Mouse (Mus musculus): ENCODE results near the gene Mesp1.

The Mesp1 gene

DNA sequence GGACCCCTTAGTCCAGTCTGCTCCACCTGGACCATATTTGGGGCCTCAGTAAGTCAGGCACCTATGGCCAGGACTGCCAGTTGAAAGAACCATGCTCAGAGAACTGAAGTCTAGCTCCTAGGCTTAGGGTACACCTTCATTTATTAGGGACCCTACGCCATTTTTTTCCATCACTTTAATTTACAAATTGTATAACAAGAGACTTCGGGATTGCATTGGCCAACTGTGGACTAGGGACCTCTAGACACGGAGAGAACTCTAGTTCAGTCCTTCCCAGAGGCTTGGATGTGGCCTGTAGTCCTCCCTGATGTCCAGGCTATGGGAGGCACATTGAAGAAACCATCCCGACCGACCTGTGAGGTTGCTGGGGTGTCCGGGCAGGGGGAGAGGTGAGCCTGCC is at the start of gene Mesp1:
Gene Mesp1 (minus strand): TSS at position 101 of the 400 bp plus-strand sequence.
- DNase-seq (ENCODE audit: low spot score), result no peak

- no peak for DNase-seq (ENCODE audit: low spot score)
Measured at GRCm38 (mm10) chr7:79842163-79842562, 48.6 kb upstream of the Mesp1 start.

DNA sequence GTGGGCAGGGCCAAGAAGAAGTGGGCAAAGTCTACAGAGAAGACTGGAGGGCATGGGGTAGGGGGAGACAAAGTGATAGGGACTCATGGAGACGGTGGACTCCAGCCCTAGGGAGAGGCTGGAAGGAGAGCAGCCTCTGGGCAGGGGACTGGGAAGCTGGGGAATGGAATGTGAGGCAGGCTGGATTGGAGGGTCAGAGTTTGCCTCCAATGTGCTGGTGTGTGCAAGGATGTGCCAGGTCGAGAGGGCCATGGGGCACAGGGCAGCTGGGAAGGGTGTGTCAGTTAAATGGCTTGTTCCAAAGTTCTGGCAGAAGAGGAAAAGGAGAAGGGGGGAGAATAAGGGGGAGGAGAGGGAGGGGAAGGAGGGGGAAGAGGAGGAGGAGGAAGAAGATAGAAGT is 43.7 kb upstream of the Mesp1 start:
- DNase-seq (ENCODE audit: low spot score), result no peak

DNA sequence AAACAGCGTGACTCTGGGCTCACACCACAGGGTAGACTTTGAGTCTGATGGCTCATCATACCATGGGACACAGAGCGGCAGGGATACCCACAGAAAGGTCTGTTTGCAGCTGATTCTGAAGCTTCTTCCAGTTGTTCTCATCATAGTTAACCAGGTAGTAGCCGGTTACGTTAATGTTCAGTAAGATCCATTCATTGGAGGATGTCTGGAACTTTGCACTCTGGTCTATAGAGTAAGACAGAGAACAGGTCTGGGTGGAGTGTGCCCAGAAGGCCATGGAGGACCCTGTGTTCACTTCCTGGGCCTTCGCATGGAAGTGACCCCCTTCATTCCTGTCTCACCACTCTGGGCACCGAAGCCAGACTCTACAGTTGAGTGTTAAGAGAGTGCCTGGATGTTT is 41.6 kb upstream of the Mesp1 start:
- DNase-seq (ENCODE audit: low spot score), result no peak

- DNase-seq (ENCODE audit: low spot score), result no peak
Measured at GRCm38 (mm10) chr7:79832980-79833379, 39.4 kb upstream of the Mesp1 start.

DNA sequence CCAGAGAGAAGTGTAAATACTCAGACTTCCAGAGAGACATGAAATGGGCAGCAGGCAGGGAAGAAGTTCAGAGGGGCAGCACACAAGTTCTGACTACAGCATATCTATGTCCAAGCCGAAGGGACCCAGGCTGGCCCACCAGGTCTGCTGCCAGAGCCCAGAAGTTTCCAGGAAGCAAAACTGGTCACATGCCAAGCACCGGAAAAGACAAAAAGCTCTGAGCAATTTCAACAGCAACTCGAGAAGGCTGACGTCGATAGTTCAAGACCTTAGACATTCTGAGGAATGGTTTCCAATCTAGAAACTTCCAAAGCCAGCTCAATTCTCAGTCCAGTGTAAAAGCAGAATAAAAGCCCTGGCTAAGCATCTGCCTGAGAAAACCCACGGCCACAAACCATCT is 38.0 kb upstream of the Mesp1 start:
- DNase-seq (ENCODE audit: low spot score), result no peak

DNA sequence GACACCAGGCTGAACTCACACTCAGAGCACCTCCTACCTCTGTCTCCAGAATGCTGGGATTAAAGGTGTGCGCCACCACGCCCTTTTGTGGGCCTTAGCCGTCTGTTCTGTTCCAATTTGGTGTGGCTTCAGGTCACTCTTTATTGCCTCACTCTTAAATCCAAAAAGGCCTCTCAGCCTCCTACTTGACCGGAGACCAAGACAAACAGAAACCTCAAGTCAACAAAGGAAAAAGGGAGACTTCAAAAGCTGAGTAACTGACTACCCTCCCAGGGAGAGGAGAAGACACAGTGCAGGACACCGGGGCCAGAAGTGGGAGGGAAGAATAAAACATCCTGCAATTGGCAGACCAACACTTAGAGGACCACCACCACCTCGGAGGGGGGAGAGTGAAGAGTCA is 37.6 kb upstream of the Mesp1 start:
- no peak for DNase-seq (ENCODE audit: low spot score)

GRCm38 (mm10) chr7:79828341-79828740 is 34.8 kb upstream of the Mesp1 start:
- DNase-seq (ENCODE audit: low spot score), result no peak

DNA sequence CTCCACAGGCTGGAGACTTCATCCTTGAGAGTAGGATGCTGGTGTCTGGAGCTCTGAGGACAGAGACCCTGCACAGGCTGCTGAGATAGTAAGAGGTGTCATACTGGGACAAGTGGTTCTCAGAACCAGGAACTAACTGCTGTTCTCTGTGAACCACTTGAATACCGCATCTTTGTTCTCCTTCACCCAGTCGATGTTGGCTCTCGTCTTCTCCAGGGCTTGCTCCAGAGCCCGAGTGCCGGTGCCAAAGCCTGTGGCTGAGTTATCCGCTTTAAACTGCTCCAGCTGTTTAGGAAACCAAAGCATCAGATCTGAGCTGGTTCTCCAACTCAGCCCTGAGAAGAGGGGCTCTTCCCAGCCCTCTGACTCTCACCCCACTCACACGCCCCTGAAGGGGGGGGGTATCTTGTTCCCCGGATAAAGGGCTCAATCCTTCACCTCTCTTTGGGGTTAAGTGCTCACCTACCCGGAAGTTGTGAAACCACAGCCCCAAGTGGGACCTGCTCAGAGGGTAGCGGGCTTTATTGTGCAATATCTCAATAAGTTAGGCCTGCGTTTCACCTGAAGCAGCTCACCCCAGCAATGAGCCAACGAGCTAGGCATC is 28.6 kb upstream of the Mesp1 start:
- no peak for DNase-seq (ENCODE audit: low spot score)

DNA sequence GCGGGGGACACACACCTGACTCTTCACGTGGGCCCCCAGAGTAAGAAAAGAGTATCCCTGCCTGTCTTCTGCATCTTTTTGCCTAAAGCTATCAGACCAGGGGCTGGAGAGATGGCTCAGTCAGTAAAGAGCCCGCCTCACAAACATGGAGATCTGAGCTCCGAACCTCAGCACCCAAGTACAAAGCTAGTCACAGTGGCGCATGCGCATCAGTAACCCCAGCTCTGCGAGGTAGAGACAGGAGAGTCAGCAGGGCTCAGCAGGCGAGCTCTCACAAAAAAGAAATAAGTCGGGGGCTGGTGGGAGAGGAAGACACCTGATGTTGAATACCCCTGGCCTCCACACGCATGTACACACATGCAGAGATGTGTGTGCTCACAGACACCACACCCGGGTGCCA is 26.4 kb upstream of the Mesp1 start:
- no peak for DNase-seq (ENCODE audit: low spot score)

DNA sequence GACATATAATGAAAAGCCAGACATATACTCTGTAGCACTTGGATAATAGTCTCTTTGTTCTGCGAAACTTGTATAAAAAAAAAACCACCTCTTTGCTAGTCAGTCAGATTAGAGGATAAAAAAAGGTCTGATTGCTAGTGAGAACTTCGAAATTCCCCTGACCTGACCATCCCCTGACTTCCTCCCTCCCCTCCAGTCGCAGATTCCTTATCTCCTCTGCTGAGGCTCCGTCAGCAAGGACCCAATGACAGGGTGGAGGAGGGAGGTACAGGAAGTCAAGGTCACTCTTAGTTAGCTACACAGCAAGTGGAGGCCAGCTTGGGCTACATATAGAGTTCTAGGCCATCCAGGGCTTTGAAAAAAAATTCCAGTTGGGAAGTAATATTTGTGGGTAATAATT is 25.9 kb upstream of the Mesp1 start:
- DNase-seq (ENCODE audit: low spot score), result peak; percentile 35

DNA sequence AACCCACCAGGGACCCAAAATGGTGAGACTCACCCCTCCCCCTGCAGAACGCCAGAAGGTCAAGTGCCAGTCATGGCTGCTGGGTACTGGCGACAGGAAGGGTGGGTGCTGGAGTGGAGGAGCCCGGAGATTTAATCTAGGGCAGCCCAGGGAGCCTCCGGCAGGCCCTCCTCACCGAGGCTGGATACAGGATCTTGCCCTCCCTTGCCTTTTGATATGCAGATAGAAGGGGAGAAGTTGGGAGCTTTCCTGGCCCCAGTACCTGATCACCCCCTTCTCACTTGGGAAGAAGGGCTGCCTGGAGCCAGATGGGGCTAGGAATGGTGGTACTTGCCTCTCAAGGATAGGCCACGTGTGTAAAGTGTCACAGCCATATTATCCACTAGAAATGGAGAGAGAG is 24.7 kb upstream of the Mesp1 start:
- DNase-seq (ENCODE audit: low spot score), result no peak

- no peak for DNase-seq (ENCODE audit: low spot score)
Measured at GRCm38 (mm10) chr7:79813409-79813808, 19.8 kb upstream of the Mesp1 start.

DNA sequence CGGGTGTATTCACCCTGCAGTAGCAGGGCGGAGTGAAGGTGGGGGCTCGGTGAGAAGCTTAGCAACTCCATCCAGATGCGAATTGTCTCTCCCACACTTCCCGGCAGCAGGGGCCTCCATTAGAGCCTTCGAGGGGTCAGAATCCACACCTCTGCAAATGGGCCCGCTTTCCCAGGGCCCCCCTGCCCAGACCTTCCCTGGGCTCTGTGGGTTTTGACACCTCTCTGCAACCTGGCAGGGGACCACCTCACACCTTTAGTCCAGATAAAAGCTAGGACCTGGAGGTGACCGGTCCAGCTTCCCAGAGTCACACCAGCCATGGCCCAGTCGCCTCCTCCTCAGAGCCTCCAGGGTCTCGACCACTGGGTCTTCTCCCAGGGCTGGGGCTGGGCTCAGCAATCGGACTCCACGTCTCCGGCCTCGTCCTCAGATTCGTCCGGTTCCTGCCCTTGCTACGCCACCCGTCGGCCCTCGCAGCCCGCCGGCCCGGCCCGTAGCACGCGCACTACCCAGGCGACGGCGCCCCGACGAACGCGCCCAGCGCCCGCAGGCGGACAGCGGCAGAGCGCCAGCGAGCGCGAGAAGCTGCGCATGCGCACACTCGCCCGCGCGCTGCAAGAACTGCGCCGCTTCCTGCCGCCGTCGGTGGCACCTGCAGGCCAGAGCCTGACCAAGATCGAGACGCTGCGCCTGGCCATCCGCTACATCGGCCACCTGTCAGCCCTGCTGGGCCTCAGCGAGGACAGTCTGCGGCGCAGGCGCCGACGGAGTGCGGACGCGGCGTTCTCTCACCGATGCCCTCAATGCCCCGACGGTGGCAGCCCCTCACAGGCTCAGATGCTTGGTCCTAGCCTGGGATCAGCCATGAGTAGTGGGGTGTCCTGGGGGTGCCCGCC is 17.3 kb upstream of the Mesp1 start, which contains the start of gene Mesp2:
Gene Mesp2 (plus strand): TSS at position 117 of the 896 bp plus-strand sequence.
- peak; percentile 84 for DNase-seq (ENCODE audit: low spot score)

- no peak for DNase-seq (ENCODE audit: low spot score)
Measured at GRCm38 (mm10) chr7:79808561-79808960, 15.0 kb upstream of the Mesp1 start.

DNA sequence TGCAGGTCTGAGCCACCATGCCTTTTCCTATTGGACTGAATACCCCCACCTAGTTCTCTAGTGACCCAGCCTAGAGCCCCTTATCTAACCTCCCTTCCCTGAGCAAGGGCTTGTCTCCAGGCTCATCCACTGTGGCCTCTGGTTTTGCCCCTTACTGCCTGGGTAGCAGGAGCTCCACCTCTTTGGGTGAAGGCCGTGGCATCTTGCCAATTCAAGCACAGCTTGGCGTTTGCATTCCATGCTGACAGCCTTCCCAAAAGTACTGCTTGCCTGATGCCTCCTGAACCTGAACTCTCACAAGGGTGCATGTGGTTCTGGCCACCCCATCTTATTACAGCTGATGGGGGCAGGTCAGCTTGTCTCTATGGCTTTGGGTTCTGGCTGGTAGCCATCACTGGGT is 10.3 kb upstream of the Mesp1 start:
- no peak for DNase-seq (ENCODE audit: low spot score)

- no peak for DNase-seq (ENCODE audit: low spot score)
Measured at GRCm38 (mm10) chr7:79802037-79802436, 8.4 kb upstream of the Mesp1 start.

DNA sequence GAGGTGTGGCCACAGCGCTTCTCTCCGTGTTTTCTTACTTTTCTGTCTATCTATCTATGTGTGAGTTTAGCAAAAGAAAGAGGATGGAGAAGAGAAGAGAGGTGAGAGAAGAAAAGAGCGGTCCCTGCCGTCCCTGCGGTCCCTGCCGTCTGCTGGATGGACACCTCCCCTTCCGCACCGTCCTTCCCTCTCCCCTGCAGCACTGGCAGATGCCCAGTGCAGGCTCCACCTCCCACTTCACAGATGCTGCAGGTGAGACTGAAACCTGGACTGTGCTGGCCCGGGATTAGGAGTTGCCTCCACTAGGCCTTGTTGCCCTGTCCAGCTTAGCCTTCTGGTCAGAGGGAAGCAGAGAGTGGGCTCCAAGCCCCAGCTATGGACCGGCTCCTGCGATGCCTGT is 7.8 kb upstream of the Mesp1 start:
- DNase-seq (ENCODE audit: low spot score), result no peak

DNA sequence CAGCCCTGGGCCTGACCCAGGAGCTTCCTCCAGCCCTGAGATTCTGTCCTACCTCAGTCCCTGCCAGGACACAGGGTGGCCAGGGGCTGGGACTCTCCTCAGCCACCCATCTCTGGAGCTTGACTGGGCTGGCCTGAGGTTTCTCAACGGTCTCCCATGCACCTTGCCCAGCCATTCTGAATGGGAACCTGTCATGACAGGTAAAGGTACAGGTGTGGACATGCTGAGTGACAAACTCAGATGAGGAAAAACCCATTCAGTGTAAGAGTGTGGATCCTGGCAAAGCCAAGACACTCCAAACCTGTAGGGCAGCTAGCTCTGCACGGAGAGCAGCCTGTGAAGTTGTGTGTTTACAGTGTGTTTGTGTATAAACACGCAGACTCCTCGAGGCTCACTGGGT is 6.7 kb upstream of the Mesp1 start:
- no peak for DNase-seq (ENCODE audit: low spot score)

DNA sequence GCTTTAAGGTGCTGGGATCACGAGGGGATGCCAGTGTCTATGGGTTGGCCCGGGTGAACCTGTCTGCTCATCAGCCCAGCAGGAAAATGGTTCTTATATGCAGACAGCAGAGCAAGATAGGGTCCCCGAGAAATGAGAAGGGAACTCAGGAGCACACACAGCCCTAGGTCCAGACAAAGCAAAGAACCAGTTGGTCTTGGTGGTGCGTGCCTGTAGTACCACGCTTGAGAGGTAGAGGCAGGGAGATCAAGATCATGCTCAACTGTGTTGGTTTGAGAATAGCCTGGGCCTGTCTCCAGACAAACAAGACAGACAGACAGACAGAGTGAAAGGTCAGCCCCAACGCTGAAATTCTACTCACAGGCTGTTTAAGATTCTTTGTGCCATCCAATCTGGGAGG is 5.9 kb upstream of the Mesp1 start:
- no peak for DNase-seq (ENCODE audit: low spot score)

DNA sequence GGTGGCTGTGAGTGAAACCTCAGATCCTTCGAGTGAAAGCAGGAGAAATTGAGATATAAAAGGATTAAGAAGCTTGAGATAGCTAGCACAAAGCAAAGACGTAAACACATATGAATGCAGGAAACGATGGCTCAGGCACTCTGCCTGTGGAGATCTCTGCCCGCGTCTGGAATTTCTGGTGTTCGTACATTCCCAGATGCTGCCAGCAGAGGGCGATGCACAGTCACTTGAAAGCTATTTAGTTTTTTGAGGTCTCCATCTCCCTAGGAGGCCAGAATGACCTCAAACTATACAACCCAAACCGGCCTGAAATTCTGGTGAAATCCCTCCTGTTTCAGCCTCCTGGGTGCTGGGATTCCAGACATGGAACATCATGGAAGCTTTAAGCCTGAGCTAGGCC is 5.5 kb upstream of the Mesp1 start:
- DNase-seq (ENCODE audit: low spot score), result peak; percentile 48

GRCm38 (mm10) chr7:79798606-79799005 is 5.0 kb upstream of the Mesp1 start:
- no peak for DNase-seq (ENCODE audit: low spot score)

DNA sequence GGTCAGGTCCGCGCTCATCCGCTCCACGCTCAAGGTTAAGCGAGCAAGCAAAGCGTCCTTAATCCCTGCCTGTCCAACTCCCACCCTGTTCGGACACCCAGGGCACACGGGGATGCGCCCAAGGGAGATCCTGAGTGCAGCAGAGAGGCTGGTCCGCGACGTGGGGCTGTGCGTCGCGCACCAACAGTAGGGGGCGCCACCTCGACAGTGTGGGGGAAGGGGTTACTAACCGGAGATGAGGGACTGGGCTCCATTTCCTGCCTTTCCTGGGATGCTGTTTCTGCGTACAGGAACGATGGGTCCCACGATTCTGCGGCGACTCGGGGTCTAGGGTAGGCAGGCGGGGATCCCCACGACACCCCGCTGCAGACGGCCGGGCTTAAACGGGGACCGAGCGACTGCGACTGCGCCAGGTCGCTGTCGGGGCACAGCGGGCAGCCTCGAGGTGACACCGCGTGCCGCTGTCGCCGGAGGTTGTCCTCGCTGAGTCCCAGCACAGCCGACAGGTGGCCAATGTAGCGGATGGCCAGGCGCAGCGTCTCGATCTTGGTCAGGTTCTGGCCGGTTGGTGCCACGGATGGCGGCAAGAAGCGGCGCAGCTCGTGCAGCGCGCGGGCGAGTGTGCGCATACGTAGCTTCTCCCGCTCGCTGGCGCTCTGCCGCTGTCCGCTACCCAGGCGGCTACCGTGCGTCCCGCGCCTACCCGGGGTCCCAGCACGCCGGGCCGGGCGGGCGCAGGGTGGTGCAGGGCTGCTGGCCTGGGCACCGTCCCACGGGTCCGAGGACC is 760 bp downstream of the Mesp1 start:
- peak; percentile 76 for DNase-seq (ENCODE audit: low spot score)

Measured in testis, postnatal 14 days (tissue).